Mouse (Mus musculus): ENCODE measurements around the gene Bbs9. TPM values are rescaled to one million over a fixed set of nuclear protein-coding genes. Genes with fewer than 3 reads are reported as not detected.

Gene Bbs9
- total and polyA plus RNA-seq, 3 experiments, result 6.9 to 9.1 (median 7.8) TPM

DNA sequence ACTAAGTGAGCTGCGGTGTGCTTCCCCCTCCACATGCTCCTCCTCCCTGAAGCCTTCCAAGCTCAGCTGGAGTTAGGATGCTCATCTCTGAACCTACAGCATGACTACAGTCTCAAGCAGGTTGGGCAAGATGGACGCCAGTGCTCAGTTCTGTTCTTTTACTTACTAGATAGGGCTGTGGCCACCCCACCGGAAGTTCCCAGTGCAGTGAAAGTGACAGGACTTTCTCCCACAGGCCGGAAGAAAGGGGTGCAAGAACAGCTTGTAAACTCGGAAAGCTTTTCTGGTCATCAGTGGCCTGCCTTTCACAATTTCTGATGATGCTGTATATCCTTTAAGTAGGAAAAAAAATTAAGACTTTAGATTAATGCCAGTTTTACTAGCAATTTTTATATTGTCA is 315.7 kb downstream of the Bbs9 start:
- Histone ChIP-seq H3K27me3 (replicated peaks) (no peaks in the 10 kb centered on the region), H3K9me3 (replicated peaks; ENCODE audit: low read length) (no peaks in the 10 kb centered on the region), H3K27ac (ENCODE audit: insufficient read depth, low read depth) (no peak overlapping the region), H3K4me2 (ENCODE audit: insufficient read depth, low read depth, poor library complexity, severe bottlenecking) (no peak overlapping the region), H3K4me3 (replicated peaks in 1 of 3; ENCODE audit: low read depth in 2 of 3, low read length in 2 of 3, poor library complexity in 1 of 3) (no peak overlapping the region), H3K79me2 (replicated peaks; ENCODE audit: control insufficient read depth, extremely low read depth, insufficient read depth, poor library complexity, severe bottlenecking) (no peaks in the 10 kb centered on the region), H3K9ac (ENCODE audit: insufficient read depth, low read depth) (no peak overlapping the region), H3K36me3 (replicated peaks in 1 of 2; ENCODE audit: control insufficient read depth in 1 of 2, insufficient read depth in 1 of 2, low read length in 1 of 2) (peaks cover 0 to 1% of the 10 kb centered on the region in 2 experiments), H3K4me1 (ENCODE audit: control insufficient read depth in 1 of 2, insufficient read depth in 2 of 2) (no peaks in the 10 kb centered on the region)
- in situ Hi-C loops (cut with MboI; ENCODE audit: low pct_ligation_motif_present, low pct_unique_long_range_greater_than_20kb, low sequenced_read_pairs), result no loop called here
- TF ChIP-seq MAFK (IDR thresholded peaks at IDR 0.05; ENCODE audit: insufficient replicate concordance, low read length) (no peak), CHD2 (IDR thresholded peaks at IDR 0.05; ENCODE audit: low read length) (no peak), KAT2A (IDR thresholded peaks at IDR 0.05; ENCODE audit: insufficient replicate concordance, low read length) (no peak), NRF1 (IDR thresholded peaks at IDR 0.05; ENCODE audit: low read depth, low read length) (no peak), UBTF (IDR thresholded peaks at IDR 0.05; ENCODE audit: low read depth, low read length) (no peak), HCFC1 (IDR thresholded peaks at IDR 0.05; ENCODE audit: low read depth, low read length) (no peak), JUN (IDR thresholded peaks at IDR 0.05; ENCODE audit: insufficient read depth, low read depth, low read length) (no peak), EP300 (IDR thresholded peaks at IDR 0.05; ENCODE audit: low read length) (no peak), ZMIZ1 (IDR thresholded peaks at IDR 0.05; ENCODE audit: low read depth, low read length) (no peak), IRF4 (IDR thresholded peaks at IDR 0.05; ENCODE audit: low read depth, low read length) (no peak)
- DNase-seq (ENCODE audit: extremely low read depth), result no peak
- dilution Hi-C loops (cut with MboI; ENCODE audit: extremely low pct_ligation_motif_present, extremely low pct_unique_long_range_greater_than_20kb, low sequenced_read_pairs), result no loop called here

DNA sequence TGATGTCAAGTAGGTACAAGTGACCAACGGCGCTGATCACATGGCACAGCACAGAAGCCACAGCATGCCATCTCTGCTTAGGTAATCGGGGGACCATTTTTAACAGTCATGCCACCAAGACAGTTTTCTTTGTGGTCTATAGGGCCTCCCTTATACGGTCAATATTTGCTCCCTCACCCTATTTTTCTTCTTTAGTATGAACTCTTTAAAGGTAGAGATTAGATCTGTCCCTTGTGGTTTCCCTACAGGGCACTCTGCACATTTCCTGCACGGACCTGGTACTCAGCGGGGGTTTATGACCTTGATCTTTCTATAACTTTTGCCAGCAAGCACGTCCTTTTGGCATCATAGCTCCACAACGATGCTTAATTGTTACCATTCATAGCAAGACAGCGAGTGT is 316.2 kb downstream of the Bbs9 start:
- dilution Hi-C loops (cut with MboI; ENCODE audit: extremely low pct_ligation_motif_present, extremely low pct_unique_long_range_greater_than_20kb, low sequenced_read_pairs) (no loop called here), in situ Hi-C loops (cut with MboI; ENCODE audit: low pct_ligation_motif_present, low pct_unique_long_range_greater_than_20kb, low sequenced_read_pairs) (no loop called here)
- Histone ChIP-seq H3K4me3 (replicated peaks in 1 of 3; ENCODE audit: low read depth in 2 of 3, low read length in 2 of 3, poor library complexity in 1 of 3) (no peak overlapping the region), H3K4me1 (ENCODE audit: control insufficient read depth in 1 of 2, insufficient read depth in 2 of 2) (no peaks in the 10 kb centered on the region), H3K27ac (ENCODE audit: insufficient read depth, low read depth) (no peak overlapping the region), H3K36me3 (replicated peaks in 1 of 2; ENCODE audit: control insufficient read depth in 1 of 2, insufficient read depth in 1 of 2, low read length in 1 of 2) (peaks cover 0 to 1% of the 10 kb centered on the region in 2 experiments), H3K79me2 (replicated peaks; ENCODE audit: control insufficient read depth, extremely low read depth, insufficient read depth, poor library complexity, severe bottlenecking) (no peaks in the 10 kb centered on the region), H3K4me2 (ENCODE audit: insufficient read depth, low read depth, poor library complexity, severe bottlenecking) (no peak overlapping the region), H3K27me3 (replicated peaks) (no peaks in the 10 kb centered on the region), H3K9ac (ENCODE audit: insufficient read depth, low read depth) (no peak overlapping the region), H3K9me3 (replicated peaks; ENCODE audit: low read length) (no peaks in the 10 kb centered on the region)
- TF ChIP-seq BHLHE40 (IDR thresholded peaks at IDR 0.05; ENCODE audit: low read depth, low read length) (no peak), MEF2A (IDR thresholded peaks at IDR 0.05; ENCODE audit: borderline replicate concordance, low read depth, low read length) (no peak), MXI1 (IDR thresholded peaks at IDR 0.05; ENCODE audit: low read depth, low read length) (no peak), MYC (IDR thresholded peaks at IDR 0.05; ENCODE audit: low read depth, low read length) (no peak), RCOR1 (conservative IDR thresholded peaks at IDR 0.05; ENCODE audit: low read depth, low read length) (no peak), EP300 (IDR thresholded peaks at IDR 0.05; ENCODE audit: low read length) (no peak), PAX5 (IDR thresholded peaks at IDR 0.05; ENCODE audit: low read length) (no peak), NRF1 (IDR thresholded peaks at IDR 0.05; ENCODE audit: low read depth, low read length) (no peak), CHD1 (IDR thresholded peaks at IDR 0.05; ENCODE audit: low read depth, low read length) (no peak), KAT2A (IDR thresholded peaks at IDR 0.05; ENCODE audit: insufficient replicate concordance, low read length) (no peak), RAD21 (IDR thresholded peaks at IDR 0.05; ENCODE audit: low read depth, low read length) (no peak), POLR2A (IDR thresholded peaks at IDR 0.05; ENCODE audit: low read depth, low read length) (no peak), TBP (conservative IDR thresholded peaks at IDR 0.05; ENCODE audit: low read depth, low read length) (no peak), CTCF (conservative IDR thresholded peaks at IDR 0.05 in 1 of 2, IDR thresholded peaks at IDR 0.05 in 1 of 2; ENCODE audit: low read depth in 2 of 2, low read length in 2 of 2) (no peak), MAZ (IDR thresholded peaks at IDR 0.05; ENCODE audit: low read depth, low read length) (no peak), CHD2 (IDR thresholded peaks at IDR 0.05; ENCODE audit: low read length) (no peak), GABPA (IDR thresholded peaks at IDR 0.05; ENCODE audit: insufficient replicate concordance, low read depth, low read length) (no peak), JUN (IDR thresholded peaks at IDR 0.05; ENCODE audit: insufficient read depth, low read depth, low read length) (no peak)
- DNase-seq (ENCODE audit: extremely low read depth), result no peak
